Mouse (Mus musculus) liver, postnatal 0 days (tissue): ENCODE data around the gene Dock3. TPM values are rescaled to one million over a fixed set of nuclear protein-coding genes. Genes with fewer than 3 reads are reported as not detected.
"Not testable (repeated sequence)": the region's sequence is repeated elsewhere in the genome, so short reads cannot be mapped to it uniquely, and the experiment has no call there.

ENCODE experiments used
- ATAC-seq: fragments of 200-750 bp; cut with Nextera tagmentation; 2 replicates; pipeline ENCODE4 v1.8.0; 2017; ENCODE audit warnings: mild to moderate bottlenecking, moderate library complexity
- DNase-seq: peaks from one replicate; pipeline ENCODE4 v3.0.0-alpha.2; 2016
- H3K27ac ChIP-seq: fragments of 300-500 bp; sonication (generic); 2 replicates; pipeline ENCODE4 v1.5.1; 2014; ENCODE audit warnings: antibody characterized with exemption, moderate library complexity, mild to moderate bottlenecking, low read depth
- H3K27me3 ChIP-seq: fragments of 300-500 bp; sonication (generic); 2 replicates; pipeline ENCODE4 v1.6.1; 2014; ENCODE audit warnings: low read length, control low read depth, mixed read lengths; ENCODE audit not compliant: insufficient read depth
- H3K36me3 ChIP-seq: fragments of 300-500 bp; sonication (generic); replicated peaks from 2 replicates; pipeline ENCODE4 v1.6.1; 2014; ENCODE audit warnings: mild to moderate bottlenecking, control low read depth, low read length, moderate library complexity, mixed read lengths; ENCODE audit not compliant: insufficient read depth
- H3K4me1 ChIP-seq: fragments of 300-500 bp; sonication (generic); 2 replicates; pipeline ENCODE4 v1.6.1; 2014; ENCODE audit warnings: antibody characterized with exemption, mild to moderate bottlenecking, control low read depth; ENCODE audit not compliant: insufficient read depth
- H3K4me2 ChIP-seq: fragments of 300-500 bp; sonication (generic); 2 replicates; pipeline ENCODE4 v1.6.1; 2014; ENCODE audit warnings: low read depth, mild to moderate bottlenecking, low read length, moderate library complexity, mixed read lengths
- H3K4me3 ChIP-seq: fragments of 300-500 bp; sonication (generic); 2 replicates; pipeline ENCODE4 v1.5.1; 2014; ENCODE audit warnings: low read depth, low read length
- H3K9ac ChIP-seq: fragments of 300-500 bp; sonication (generic); replicated peaks from 2 replicates; pipeline ENCODE4 v1.6.1; 2014; ENCODE audit warnings: mild to moderate bottlenecking, moderate library complexity
- H3K9me3 ChIP-seq: fragments of 300-500 bp; sonication (generic); 2 replicates; pipeline ENCODE4 v1.6.1; 2016; ENCODE audit warnings: mild to moderate bottlenecking, control low read depth, low read length, mixed read lengths
- CTCF ChIP-seq: sonication (generic); IDR thresholded peaks from 2 replicates; pipeline ENCODE4 v1.5.1; 2016; ENCODE audit warnings: antibody characterized with exemption, low read depth
- EP300 ChIP-seq: IDR thresholded peaks from 2 replicates; pipeline ENCODE4 v1.6.1; 2016; ENCODE audit warnings: antibody characterized with exemption, low read depth, mild to moderate bottlenecking
- WGBS: fragments of 180-500 bp; shearing (Covaris S2); extraction: QIAGEN DNeasy Blood & Tissue Kit; methylation state at CpG from one replicate; pipeline ENCODE4 v1.1.7; 2014; ENCODE audit not compliant: insufficient replicate concordance; 5-methylcytosine and 5-hydroxymethylcytosine counted together
- polyA plus RNA-seq: library from polyadenylated mRNA; unstranded; fragments of >200 nt; fragmentation: Nextera tagmentation; extraction: Ambion mirVana; gene quantifications from 2 replicates; pipeline ENCODE4 v1.2.1, GENCODE M21; 2015

Dock3 gene
- polyA plus RNA-seq, 1 experiment from 2014 or later, result not detected

DNA sequence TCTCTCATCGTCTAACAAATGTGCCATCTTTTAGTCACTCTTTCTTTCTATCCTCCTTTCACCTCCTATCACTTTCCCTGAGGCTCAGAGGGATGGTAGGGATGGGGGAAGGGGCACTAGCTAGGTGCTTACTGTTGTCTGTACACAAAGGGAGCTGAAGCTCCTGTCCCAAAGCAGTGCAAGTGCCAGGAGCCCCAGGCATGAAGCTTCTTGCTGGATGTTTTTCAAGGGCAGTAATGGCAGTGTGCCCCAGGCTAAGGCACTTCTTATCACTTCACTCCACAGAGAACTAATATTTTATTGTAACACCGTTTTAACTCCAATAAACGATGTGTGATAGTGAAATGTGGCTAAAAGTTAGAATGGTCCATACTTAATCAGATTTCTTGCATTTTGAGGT lies 118.9 kb downstream of the Dock3 start:
- no peak for ATAC-seq
- no peak for TF ChIP-seq EP300
- no peak for TF ChIP-seq CTCF
- WGBS, result 54% methylated on average over 3 of the region's 3 CpGs

DNA sequence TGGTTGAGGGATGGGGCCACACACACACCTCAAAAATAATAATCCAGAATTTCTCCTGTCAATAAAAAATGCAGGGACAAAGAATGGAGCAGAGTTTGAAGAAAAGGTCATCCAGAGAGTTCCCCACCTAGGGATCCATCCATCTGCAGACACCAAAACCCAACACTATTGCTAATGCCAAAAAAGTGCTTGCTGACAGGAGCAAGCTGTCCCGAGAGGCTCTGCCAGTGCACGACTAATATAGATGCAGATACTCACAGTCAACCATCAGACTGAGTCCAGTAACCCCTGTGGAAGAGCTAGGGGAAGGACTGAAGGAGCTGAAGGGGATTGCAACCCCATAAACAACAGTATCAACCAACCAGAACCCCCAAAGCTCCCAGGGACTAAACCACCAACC lies 119.7 kb downstream of the Dock3 start:
- 28% methylated on average over 2 of the region's 2 CpGs for WGBS
- no peaks in the 10 kb centered on the region for H3K36me3 ChIP-seq
- H3K4me1 ChIP-seq, result no peaks in the 10 kb centered on the region
- H3K4me2 ChIP-seq, result no peak overlapping the region
- no peak overlapping the region for H3K4me3 ChIP-seq
- TF ChIP-seq EP300 (no peak), CTCF (no peak)
- DNase-seq, result no peak
- ATAC-seq, result no peak
- no peaks in the 10 kb centered on the region for H3K9me3 ChIP-seq
- H3K9ac ChIP-seq, result no peak overlapping the region
- H3K27me3 ChIP-seq, result no peaks in the 10 kb centered on the region
- H3K27ac ChIP-seq, result no peak overlapping the region

More for the DNA sequence above, 118.9 kb downstream of the Dock3 start:
- no peak for DNase-seq
- Histone ChIP-seq H3K36me3 (no peaks in the 10 kb centered on the region), H3K9ac (no peak overlapping the region), H3K9me3 (no peaks in the 10 kb centered on the region), H3K4me2 (no peak overlapping the region), H3K27me3 (no peaks in the 10 kb centered on the region), H3K4me3 (no peak overlapping the region), H3K27ac (no peak overlapping the region), H3K4me1 (no peaks in the 10 kb centered on the region)

DNA sequence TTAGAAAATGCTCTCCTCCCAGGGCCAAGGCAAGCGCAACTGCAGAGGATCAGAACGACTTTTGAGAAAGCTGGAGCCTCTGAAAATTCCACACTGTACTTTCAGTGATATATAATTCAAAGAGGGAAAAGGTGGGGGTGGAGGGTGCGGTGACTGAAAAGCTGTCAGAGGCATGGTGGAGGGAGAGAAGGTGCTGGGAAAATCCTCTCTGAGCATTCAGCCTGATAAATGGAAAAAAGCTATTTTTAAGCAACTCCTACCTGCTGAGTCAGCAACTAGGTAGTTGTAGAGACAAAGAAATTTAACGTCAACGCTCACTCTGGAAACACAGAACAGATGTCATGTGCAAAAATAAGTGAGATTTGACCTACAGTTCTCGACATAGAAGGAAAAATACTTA lies 132.2 kb downstream of the Dock3 start:
- WGBS, result 67% methylated on average over 6 of the region's 6 CpGs
- no peaks in the 10 kb centered on the region for H3K4me1 ChIP-seq
- TF ChIP-seq EP300 (no peak), CTCF (no peak)
- no peak overlapping the region for H3K27ac ChIP-seq
- ATAC-seq, result no peak
- H3K9me3 ChIP-seq, result no peaks in the 10 kb centered on the region
- H3K9ac ChIP-seq, result no peak overlapping the region
- H3K27me3 ChIP-seq, result no peaks in the 10 kb centered on the region
- DNase-seq, result no peak
- no peak overlapping the region for H3K4me3 ChIP-seq
- H3K36me3 ChIP-seq, result no peaks in the 10 kb centered on the region
- no peak overlapping the region for H3K4me2 ChIP-seq

DNA sequence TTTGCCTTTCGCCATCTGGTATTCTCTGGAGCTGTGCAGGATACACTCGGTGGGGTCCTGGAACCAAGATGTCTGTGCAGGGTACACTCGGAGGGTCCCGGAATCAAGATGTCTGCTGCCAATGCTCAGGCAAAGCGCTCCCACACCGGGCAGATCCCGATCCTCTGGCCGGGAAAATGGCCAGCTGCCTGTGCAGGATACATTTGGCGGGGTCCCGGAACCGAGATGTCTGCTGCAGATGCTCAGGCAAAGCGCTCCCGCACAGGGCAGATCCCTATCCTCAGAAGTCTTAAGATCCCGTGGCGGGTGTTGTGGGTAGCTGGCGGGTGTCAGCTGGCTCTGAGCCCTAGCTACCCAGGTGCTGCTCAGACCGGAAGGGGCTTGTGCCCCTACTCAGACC lies 142.3 kb downstream of the Dock3 start:
- ATAC-seq, H3K27ac ChIP-seq, DNase-seq: not testable (repeated sequence)

DNA sequence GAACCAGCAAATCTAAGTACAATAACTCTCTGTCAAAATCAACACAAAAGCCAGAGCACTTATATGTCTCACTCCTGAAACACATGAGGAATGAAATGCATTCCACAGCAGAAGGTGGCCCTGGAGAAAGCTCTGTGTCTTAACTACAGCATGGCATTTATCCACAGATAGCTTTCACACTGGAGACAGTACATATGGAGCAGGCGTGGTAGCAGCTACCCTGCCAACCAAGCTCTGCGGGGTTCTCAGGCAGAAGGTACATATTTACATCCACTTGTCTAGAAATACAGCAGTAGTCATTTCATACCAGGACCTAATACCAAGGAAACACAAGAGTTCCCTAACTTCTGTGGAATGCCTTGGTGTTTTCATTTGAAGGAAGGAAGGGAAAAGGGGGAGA lies 144.2 kb downstream of the Dock3 start:
- H3K27me3 ChIP-seq, result no peaks in the 10 kb centered on the region
- no peak overlapping the region for H3K4me2 ChIP-seq
- H3K9me3 ChIP-seq, result no peaks in the 10 kb centered on the region
- no peaks in the 10 kb centered on the region for H3K36me3 ChIP-seq
- no peaks in the 10 kb centered on the region for H3K4me1 ChIP-seq
- 64% methylated on average over 2 of the region's 2 CpGs for WGBS
- TF ChIP-seq CTCF (no peak), EP300 (no peak)
- DNase-seq, result no peak
- no peak for ATAC-seq
- H3K4me3 ChIP-seq, result no peak overlapping the region
- no peak overlapping the region for H3K9ac ChIP-seq
- no peak overlapping the region for H3K27ac ChIP-seq

More for the DNA sequence above, 142.3 kb downstream of the Dock3 start:
- 48% methylated on average over 17 of the region's 17 CpGs for WGBS
- H3K4me3 ChIP-seq, H3K36me3 ChIP-seq, H3K9ac ChIP-seq, H3K9me3 ChIP-seq, H3K4me1 ChIP-seq, H3K27me3 ChIP-seq, H3K4me2 ChIP-seq: not testable (repeated sequence)

DNA sequence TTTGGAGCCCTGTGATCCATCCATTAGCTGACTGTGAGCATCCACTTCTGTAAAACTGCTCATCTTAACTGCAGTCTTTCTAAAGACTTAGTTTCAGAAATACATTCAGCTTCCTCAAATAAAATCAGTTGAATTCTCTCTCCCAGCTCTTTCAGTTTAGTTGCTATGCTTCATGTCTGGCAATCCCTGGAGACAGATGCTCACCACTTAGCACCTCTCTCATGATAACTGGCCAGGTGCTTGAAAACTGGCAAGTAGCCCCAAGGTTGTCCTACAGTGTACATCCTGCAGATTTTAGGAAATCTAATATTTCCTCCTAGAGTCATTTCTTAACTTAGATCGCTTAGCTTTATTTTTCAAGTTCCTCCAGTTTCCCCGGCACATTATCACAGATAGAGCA lies 193.8 kb downstream of the Dock3 start:
- Histone ChIP-seq H3K9ac (no peak overlapping the region), H3K27me3 (no peaks in the 10 kb centered on the region), H3K36me3 (no peaks in the 10 kb centered on the region), H3K4me3 (no peak overlapping the region), H3K4me2 (no peak overlapping the region), H3K9me3 (no peaks in the 10 kb centered on the region), H3K4me1 (no peaks in the 10 kb centered on the region), H3K27ac (no peak overlapping the region)
- no peak for TF ChIP-seq EP300
- no peak for TF ChIP-seq CTCF
- DNase-seq, result no peak
- 77% methylated on average over 2 of the region's 2 CpGs for WGBS
- no peak for ATAC-seq

DNA sequence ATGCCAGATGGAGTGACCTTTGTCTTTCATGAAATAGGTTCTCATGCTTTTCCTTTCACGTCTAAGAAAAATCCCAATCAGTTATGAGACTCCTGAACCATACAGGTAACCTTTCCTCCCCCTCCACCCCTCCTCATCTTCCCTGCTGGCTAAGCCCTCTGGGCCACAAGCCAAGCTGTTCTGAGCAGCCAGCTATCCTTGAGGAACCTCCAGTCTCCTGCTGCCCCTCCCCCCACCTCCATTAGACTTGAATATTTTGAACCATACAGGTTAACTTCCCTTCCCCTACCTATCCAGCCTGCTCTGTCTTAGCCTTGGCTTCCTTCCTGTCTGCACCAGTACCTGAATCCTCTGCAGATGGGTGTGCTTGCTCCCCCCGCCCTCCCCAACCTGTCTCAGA lies 204.1 kb downstream of the Dock3 start:
- 62% methylated on average over 2 of the region's 2 CpGs for WGBS
- Histone ChIP-seq H3K27me3 (no peaks in the 10 kb centered on the region), H3K9me3 (no peaks in the 10 kb centered on the region), H3K27ac (no peak overlapping the region), H3K36me3 (no peaks in the 10 kb centered on the region), H3K9ac (no peak overlapping the region), H3K4me2 (no peak overlapping the region), H3K4me3 (no peak overlapping the region), H3K4me1 (no peaks in the 10 kb centered on the region)
- TF ChIP-seq EP300 (no peak), CTCF (no peak)
- DNase-seq (no peak), ATAC-seq (no peak)
